Mouse (Mus musculus) CH12.LX (cell line): ENCODE measurements around the gene Med1.
"Not testable (repeated sequence)": the region's sequence is repeated elsewhere in the genome, so short reads cannot be mapped to it uniquely, and the experiment has no call there.

ENCODE experiments used
- CTCF ChIP-seq, 2 experiments: IDR thresholded peaks in 1 of 2; conservative IDR thresholded peaks in 1 of 2; 2 replicates each; pipeline ENCODE4 v1.5.1; 2011 to 2012; ENCODE audit warnings: low read depth in 2 of 2, low read length in 2 of 2, improper control_type of control experiment in 1 of 2, inconsistent platforms in 1 of 2, mild to moderate bottlenecking in 1 of 2, moderate library complexity in 1 of 2
- ELF1 ChIP-seq: IDR thresholded peaks from 2 replicates; pipeline ENCODE4 v1.6.1; 2014; ENCODE audit warnings: low read depth, mild to moderate bottlenecking, inconsistent platforms, low read length, improper control_type of control experiment

GRCm38 (mm10) chr11:98209661-98210060, 16.6 kb upstream of the Med1 start:
- peak in 1 of 2 experiments; percentile 28; a peak in 2 of 4 replicates for TF ChIP-seq CTCF (conservative IDR thresholded peaks at IDR 0.05 in 1 of 2, IDR thresholded peaks at IDR 0.05 in 1 of 2; ENCODE audit: low read depth in 2 of 2, low read length in 2 of 2)
- TF ChIP-seq ELF1, result not testable (repeated sequence)
